Mouse (Mus musculus) forebrain, embryonic 10.5 days (tissue): ENCODE results near the gene Mon1b. TPM values are rescaled to one million over a fixed set of nuclear protein-coding genes. Genes with fewer than 3 reads are reported as not detected.

ENCODE experiments used
- DNase-seq: peaks from one replicate; pipeline ENCODE4 v3.0.0-alpha.2; 2017; ENCODE audit warnings: low spot score; ENCODE audit errors: extremely low spot score
- H3K27ac ChIP-seq: fragments of 300-500 bp; sonication (generic); 2 replicates; pipeline ENCODE4 v1.5.1; 2016; ENCODE audit warnings: mild to moderate bottlenecking
- H3K27me3 ChIP-seq: fragments of 300-500 bp; sonication (generic); 2 replicates; pipeline ENCODE4 v1.6.1; 2016; ENCODE audit warnings: mild to moderate bottlenecking; ENCODE audit not compliant: poor library complexity, severe bottlenecking
- H3K36me3 ChIP-seq: fragments of 300-500 bp; sonication (generic); replicated peaks from 2 replicates; pipeline ENCODE4 v1.6.1; 2016; ENCODE audit warnings: mild to moderate bottlenecking, moderate library complexity
- H3K4me1 ChIP-seq: fragments of 300-500 bp; sonication (generic); 2 replicates; pipeline ENCODE4 v1.6.1; 2016
- H3K4me3 ChIP-seq: fragments of 300-500 bp; sonication (generic); 2 replicates; pipeline ENCODE4 v1.5.1; 2016; ENCODE audit warnings: mild to moderate bottlenecking, moderate library complexity
- H3K9me3 ChIP-seq: fragments of 300-500 bp; sonication (generic); 2 replicates; pipeline ENCODE4 v1.6.1; 2016; ENCODE audit warnings: mild to moderate bottlenecking, moderate library complexity
- WGBS: fragments of 180-500 bp; shearing (Covaris S2); methylation state at CpG from one replicate; pipeline ENCODE4 v1.1.7; 2016; 5-methylcytosine and 5-hydroxymethylcytosine counted together
- polyA plus RNA-seq: library from polyadenylated mRNA; unstranded; fragments of >200 nt; fragmentation: Nextera tagmentation; extraction: Ambion mirVana; gene quantifications from 2 replicates; pipeline ENCODE4 v1.2.1, GENCODE M21; 2016

The Mon1b gene
- polyA plus RNA-seq, 1 experiment from 2014 or later, result 8.7 TPM

DNA sequence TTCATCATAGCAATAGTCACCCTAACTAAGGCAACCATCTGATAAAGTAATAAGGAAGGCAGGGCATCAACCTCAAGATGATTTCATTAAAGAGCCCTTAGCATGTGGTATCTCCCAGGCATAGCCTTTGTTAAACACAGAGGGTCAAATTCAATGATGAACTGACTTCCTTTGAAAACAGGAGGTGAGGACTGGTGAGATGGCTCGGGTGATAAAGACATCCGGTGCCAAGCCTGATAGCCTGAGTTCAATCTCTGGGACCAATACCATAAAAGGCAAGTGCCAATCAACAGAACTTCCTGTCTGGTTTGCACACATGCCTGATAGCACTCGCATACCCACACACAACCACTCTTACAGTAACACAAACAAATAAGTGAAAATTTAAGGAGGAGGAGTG, 44.0 kb downstream of the Mon1b start:
- Histone ChIP-seq H3K27me3 (no peaks in the 10 kb centered on the region), H3K36me3 (no peaks in the 10 kb centered on the region), H3K4me1 (no peaks in the 10 kb centered on the region), H3K27ac (no peak overlapping the region), H3K9me3 (no peaks in the 10 kb centered on the region), H3K4me3 (no peak overlapping the region)
- DNase-seq, result no peak
- 83% methylated on average over 3 of the region's 3 CpGs for WGBS

DNA sequence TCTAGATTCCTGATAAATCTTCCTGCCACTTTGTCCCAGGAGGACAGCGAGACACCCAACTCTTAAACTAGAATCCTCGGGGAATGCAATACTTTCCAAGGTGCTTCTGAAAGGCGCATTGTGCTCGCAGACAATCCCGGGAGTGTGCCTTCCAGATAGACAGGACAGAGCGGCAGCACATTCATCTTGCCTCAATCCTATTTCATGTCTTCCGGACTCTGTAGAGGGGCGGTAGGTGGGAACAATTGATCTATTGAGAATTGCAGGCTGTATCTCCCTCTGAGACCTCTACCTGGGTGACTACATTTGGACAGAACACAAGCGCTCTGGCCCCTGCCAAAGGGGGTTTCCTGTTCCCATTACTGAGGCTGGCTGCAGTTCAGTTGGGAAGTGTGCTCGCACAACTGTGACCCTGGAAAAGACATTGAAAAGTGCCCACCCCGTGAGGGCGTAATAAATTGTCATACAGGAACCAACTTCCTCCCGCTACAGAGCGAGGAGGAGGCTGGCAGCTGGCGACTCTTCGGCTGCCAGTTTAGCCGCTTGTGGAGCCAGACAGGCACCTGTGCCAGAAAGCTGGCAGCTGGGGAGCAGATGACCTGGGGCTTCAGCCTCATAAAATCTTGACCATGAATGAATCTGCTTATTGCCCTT, 52.6 kb downstream of the Mon1b start:
- no peak for DNase-seq
- Histone ChIP-seq H3K4me1 (0 out of 2 replicates have a peak, but pooled peaks cover 4% of the 10 kb centered on the region), H3K4me3 (no peak overlapping the region), H3K9me3 (no peaks in the 10 kb centered on the region), H3K36me3 (no peaks in the 10 kb centered on the region), H3K27ac (no peak overlapping the region), H3K27me3 (no peaks in the 10 kb centered on the region)
- WGBS, result 79% methylated on average over 17 of the region's 17 CpGs

DNA sequence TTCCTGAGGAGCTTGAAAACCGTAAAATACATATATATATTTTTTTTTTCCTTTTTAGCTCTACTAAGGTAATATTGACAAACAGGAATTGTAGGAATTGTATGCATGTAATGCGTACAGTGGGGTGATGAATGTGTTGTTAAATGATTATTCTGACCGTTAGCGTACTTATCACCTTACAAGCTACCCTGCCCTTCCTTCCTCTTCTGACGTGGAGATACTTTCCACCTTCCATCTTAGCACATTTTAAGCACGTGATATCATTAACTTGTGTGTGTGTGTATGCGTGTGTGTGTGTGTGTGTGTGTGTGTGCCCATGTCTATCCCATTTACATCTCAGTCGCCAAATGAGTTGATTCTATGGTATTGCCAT, 53.1 kb downstream of the Mon1b start:
- Histone ChIP-seq H3K4me3 (no peak overlapping the region), H3K27me3 (no peaks in the 10 kb centered on the region), H3K27ac (no peak overlapping the region), H3K9me3 (no peaks in the 10 kb centered on the region), H3K4me1 (0 out of 2 replicates have a peak, but pooled peaks cover 4% of the 10 kb centered on the region), H3K36me3 (no peaks in the 10 kb centered on the region)
- 91% methylated on average over 8 of the region's 8 CpGs for WGBS
- DNase-seq, result no peak

DNA sequence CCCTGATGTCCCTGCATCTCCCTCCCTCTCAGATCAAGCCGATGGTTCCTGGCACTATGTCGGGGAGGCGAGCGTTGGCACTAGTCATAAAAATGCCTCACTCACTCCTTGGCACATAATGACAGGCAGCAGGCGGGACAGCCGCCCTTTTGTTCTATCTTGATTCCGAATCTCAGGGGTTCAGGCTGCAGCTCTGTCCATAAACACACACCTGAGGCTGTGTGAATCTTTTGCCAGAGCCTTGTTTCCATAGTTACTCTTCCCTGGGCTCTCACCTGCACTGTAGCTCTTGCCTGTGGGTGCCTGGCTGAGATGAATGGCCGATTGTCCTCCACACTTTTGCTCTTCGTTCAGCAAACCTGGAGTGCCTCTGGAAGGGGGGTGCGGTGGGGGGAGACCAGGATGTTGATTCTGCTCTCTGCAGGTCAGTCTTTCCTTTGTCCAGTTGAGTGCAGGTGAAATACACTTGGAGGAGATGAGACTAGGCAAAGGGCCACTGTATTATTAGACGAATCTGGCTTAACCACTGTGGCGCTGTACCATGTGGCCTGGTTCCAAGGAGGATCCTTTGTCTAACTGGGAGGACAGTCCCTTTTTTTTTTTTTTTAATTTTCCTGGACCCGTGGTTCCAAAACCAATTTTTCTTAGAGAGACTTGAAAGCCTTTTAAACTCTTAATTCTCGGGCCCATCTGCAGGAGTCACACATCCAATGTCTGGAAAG, 56.4 kb downstream of the Mon1b start:
- WGBS, result 80% methylated on average over 14 of the region's 14 CpGs
- no peak overlapping the region for H3K27ac ChIP-seq
- H3K27me3 ChIP-seq, result no peaks in the 10 kb centered on the region
- H3K36me3 ChIP-seq, result no peaks in the 10 kb centered on the region
- DNase-seq, result no peak
- 0 out of 2 replicates have a peak, but pooled peaks cover 4% of the 10 kb centered on the region for H3K4me1 ChIP-seq
- H3K4me3 ChIP-seq, result no peak overlapping the region
- no peaks in the 10 kb centered on the region for H3K9me3 ChIP-seq

Other genes starting within 250 kb of the Mon1b start
- not detected in 2 replicates for gene Syce1l, start 7.6 kb downstream of the Mon1b start, polyA plus RNA-seq
- gene Adamts18, start 213.2 kb downstream of the Mon1b start, polyA plus RNA-seq, result 1.6 and 1.8 TPM in 2 replicates